Mouse (Mus musculus): Measurements from ENCODE around the gene Jmjd6. TPM values are rescaled to one million over a fixed set of nuclear protein-coding genes. Genes with fewer than 3 reads are reported as not detected.

Gene Jmjd6
- 10 to 100 TPM; 30.4 to 31.4 TPM for total RNA-seq (2021)
- long read RNA-seq, transcript Jmjd6-201 (6 exons, 1,668 nt): major isoform, 17 of 28 reads
- long read RNA-seq, partial matches to known transcripts: 6 of 28 reads
- long read RNA-seq, other reads (novel, unspliced or antisense): 4 of 28 reads

DNA sequence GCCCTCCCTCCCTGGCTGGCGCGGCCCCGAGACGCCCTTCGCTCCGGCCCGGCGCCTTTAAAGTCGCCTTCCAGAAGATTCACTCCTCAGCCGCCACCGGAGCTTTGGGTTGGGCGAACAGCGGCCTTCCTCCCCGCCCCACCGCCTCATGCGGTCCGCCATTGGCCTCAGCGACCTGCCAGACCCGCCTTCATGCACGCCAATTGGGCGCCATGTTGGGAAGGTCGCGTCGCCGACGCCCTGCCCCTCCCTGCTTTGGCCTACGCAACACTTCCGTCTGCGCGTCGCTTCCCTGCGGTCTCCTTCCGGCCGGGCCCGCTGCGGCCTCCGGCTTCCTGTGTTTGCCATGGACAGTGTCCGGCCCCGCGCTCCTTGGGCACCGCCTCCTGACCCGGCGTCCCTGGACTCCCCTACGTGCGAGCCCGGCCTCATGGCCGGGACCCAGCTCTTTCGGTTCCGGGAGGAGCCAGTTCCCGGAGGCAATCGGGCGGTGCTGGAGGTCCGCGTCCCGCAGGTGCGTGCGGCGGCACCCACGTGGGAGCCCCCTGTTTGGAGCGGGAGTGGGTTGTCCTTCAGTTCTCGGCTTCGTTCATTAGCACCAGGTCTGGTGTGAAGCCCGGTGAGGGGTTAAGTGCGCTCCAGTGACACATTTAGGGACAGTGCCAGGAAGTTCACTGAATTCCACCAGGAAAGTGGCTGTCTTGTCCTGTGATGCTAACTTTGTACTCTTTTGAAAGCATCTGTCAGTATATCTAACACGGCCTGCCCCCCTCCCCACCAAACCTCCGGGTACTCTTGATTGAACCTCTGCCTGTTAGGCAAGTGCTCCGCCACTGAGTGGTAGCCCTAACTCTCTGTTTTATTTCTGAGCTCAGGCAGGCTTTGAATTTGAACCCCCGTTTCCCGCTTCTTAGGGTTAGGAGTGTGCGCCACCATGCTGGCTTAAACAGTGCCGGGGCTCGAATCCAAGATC is at the start of gene Jmjd6, which contains the start of gene Mettl23:
Gene Jmjd6 (minus strand): TSS at position 189 of the 973 bp plus-strand sequence.
Gene Mettl23 (plus strand): TSS at position 18 of the 973 bp plus-strand sequence.
- peak; percentile 94 to 96 for DNase-seq (ENCODE audit: low spot score in 2 of 2)

DNA sequence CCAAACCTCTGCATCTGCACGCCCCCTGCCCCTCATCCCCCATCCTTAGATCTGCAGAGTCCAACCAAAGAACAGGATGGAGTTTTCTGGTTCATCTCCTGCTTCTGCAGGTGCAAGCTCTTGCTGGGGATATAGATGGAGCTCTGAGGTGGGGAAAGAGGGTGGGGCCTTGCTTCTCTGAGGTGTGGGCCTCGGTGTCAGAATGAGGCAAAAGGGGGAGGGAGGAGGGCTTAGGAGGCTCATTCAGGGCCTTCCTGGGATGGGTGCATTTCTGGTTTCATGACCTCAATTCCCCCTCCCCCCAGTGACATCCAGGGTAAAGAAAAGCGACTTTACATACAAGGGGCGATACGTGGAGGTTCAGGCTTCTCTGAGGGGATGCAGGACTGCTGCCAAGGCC is 43.9 kb upstream of the Jmjd6 start:
- DNase-seq (ENCODE audit: low spot score in 2 of 2): no peak

DNA sequence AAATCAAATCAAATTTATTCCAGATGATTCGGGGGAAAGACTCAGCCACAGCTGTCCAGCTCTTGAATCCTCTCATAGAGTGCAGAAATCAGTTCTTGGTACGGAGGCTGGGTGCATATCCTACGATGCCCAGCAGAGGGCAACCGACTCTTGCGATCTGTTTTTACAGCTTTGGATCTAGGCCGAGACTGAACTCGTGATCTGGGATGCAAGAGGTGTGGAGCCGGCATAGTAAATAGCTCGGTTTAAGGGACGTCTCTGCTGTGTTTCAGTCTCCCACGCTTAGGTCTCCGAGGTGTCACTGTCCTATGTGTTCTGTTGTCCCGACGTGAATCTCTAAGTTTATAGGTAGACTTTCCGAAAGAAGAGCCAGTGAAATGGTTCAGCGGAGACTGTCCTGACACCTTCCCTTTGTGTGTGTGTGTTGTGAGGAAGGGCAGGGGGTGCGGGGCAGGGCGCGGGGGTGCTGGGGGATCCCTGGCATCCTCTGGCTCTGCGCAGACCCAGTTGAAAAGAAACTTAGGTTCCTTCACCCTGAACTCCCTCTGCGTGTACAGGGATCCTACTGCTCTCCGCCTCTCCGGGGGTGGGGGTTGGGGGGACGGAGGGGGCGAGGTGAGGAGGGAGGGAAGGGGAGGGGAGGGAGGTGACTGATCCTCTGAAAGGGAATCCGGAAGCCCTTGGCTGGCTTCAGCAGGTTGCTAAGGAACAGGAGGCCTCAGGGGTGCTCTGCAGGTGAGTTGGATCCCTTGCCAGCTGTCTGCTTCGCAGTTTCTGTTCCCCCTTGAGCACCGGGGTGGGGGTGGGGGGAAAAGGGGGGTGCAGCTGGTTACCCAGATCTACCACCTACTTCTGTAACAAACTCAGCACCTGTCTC is 42.3 kb upstream of the Jmjd6 start:
- DNase-seq (ENCODE audit: low spot score in 2 of 2): peak; percentile 85 to 88

DNA sequence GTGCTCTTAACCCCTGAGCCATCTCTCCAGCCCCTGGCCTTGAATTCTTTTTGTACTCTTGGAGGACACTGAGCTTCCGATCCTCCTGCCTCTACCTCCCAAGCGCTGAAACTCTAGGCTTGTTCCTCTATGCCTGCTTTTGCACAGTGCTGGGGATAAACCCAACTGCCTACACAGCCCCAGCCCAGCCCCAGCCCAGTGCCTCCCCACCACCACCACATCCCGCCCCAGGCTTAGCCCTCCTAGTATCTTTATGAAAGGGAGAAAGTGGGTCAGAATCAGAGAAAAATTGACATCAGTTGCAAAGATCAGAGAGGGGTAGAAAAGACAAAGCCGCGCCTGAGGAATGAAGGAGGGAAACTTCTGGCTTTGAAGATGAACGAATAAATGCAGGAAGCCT is 40.8 kb upstream of the Jmjd6 start:
- DNase-seq (ENCODE audit: low spot score in 2 of 2): no peak

DNA sequence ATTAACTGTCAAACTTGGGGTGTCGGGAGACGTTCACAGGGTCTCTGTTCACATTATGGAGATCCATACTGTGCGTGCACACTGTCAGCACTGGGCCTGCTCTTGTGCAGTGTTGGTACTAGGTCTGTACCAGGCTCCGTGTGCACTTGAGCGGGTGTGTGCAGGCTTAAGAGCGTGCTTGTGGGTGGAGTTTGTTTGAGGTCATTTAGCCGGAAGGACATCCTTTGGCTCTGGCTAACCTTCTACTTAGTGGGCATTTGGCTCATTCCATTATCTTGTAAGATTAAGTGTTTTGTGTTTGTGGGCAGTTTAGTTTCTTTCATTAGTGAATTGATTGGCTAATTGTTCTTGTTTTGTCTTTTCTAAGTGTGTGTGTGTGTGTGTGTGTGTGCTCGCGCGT is 39.2 kb upstream of the Jmjd6 start:
- no peak for DNase-seq (ENCODE audit: low spot score in 2 of 2)

DNA sequence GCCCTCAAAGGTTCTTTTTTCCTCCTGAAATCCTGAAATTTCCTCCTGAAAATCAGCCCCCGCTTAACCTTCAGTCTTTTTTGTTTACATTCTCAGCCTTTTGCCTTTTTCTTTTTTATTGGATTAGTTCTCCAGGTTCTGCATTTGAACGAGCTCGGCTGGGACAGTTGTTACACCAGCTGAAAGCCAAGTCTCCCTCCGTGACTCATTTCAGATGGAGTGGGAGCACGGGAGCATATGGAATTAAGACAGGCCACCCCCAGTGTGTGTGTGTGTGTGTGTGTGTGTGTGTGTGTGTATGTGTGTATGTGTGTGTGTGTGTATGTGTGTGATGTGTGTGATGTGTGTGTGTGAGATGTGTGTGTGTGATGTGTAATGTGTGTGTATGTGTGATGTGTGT is 38.2 kb upstream of the Jmjd6 start:
- DNase-seq (ENCODE audit: low spot score in 2 of 2): no peak

DNA sequence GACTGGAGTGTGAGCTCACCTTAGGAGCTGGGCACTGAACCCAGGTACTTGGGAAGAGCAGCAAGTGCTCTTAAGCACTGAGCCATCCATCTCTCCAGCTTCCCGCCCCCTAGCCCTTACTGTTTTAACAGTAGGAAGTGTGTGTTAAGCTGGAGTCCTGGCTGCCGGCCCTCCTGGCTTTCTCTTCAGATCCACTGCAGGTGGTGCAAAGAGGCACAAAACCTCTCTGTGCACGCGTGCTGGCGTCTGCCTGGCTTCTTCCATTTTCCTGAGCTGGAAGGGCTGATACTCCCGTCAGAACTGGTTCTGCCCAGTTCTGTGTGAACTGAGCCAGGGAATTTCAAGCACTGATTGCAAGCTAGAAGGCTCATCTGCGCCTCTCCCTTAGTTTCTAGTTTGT is 37.6 kb upstream of the Jmjd6 start:
- DNase-seq (ENCODE audit: low spot score in 2 of 2): peak; percentile 31 to 45

DNA sequence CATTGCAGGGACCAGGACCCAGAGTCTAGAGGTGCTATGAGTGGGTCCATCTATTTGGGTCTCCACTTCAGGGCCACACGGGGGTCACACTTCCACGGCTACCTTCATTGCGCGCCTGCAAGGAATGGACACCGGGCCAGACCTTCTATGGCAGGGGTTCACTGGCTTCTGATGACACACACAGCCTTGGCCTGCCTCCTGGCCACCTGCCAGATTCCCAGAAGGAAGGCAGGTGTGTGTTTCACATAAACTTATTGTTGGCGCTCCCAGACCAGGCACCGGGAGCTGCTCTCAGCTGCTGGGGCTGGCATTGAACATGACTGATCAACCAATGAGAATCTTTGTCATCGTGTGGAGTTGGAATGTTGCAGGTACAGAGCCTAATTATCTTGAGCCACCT is 35.2 kb upstream of the Jmjd6 start:
- DNase-seq (ENCODE audit: low spot score in 2 of 2): no peak

DNA sequence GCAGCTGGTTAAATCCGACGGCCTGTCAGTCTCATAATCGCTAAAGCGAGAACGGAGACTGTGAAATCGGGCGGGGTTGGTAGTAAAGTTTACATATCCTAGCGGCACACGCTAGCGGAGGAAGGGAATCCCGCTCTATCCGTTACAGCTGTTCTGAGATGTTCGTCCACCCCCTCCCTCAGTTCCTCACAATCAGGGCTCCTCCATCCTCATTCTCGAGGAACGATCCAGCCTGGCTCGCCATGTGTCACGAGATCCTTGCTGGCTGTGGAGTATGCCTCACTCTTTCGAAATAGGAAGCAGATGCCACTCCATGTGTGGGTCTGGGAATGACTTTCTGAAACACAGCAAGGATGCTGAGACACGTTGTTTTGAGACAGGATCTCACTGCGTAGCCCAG is 30.7 kb upstream of the Jmjd6 start:
- peak; percentile 31 to 41 for DNase-seq (ENCODE audit: low spot score in 2 of 2)

DNA sequence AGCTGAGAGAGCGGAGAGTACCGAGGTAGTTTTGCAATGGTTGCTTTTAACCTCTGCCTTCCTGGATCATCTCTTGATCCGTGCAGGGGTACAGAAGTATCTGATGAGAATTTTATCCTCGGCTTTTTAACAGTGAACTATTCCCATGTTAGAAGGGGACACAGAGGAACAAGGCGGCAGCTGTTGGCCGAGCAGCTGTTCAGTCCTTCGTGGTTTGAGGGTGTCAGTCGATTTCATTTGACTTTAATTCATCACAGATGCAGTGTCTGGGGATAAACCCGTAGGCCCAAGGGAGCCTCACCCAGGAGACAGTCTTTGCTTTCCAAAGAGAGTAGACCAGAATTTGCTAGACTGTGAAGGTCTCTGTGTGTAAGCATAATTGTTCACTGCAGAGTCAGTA is 28.3 kb upstream of the Jmjd6 start:
- DNase-seq (ENCODE audit: low spot score in 2 of 2): no peak

DNA sequence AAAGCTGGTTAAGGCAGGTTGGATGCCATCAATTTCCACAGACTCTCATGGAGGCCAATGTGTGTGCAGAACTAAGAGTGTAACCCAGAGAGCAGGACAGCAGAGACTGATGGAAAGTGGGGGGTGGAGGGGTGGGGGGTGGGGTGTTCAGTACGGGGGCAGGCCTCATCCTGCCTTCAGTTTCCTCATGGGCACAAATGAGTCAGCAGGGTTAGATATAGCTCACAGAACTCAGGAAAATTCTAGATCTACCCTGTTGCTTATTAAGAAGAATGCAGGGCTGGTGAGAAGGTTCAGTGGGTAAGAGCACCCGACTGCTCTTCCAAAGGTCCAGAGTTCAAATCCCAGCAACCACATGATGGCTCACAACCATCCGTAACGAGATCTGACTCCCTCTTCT is 26.4 kb upstream of the Jmjd6 start:
- no peak for DNase-seq (ENCODE audit: low spot score in 2 of 2)

DNA sequence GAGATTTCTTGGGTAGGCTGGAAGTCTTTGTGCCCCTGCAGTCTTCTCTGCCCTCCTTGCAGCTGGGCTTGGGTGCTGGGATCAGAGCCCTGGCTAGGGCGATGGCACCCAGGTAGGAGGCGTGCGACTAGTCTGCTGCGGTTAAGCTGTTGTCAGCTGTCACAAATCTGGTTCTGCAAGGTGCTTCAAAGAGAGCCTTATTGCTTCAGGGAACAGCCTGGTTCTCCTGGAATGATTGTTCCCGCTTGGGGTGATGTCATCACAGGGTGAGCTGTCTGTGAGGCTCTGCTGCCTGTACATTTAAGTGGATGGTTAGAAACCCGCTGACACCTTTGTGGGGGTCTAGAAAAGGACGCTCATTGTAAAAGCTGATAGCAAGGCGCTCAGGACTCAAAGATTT is 26.0 kb upstream of the Jmjd6 start:
- no peak for DNase-seq (ENCODE audit: low spot score in 2 of 2)

DNA sequence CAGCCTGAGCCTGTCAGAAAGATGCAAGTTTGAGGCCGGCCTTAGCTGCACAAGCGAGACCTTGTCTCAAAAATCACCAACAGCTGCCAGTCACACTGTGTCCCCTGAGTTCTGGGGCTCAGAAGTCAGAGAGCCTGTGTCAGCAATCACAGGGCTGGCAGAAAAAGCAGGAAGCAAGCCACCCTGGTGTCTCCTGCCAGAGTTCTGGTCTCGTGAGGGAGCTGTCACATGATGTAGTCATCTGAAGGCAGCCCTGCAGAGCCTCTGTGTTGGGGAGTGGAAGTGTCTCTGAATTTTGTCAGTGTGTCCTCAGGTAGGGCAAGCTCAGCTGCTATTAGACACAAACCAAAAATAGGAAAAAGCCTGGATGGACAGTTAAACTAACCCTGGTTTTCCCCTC is 24.9 kb upstream of the Jmjd6 start:
- no peak for DNase-seq (ENCODE audit: low spot score in 2 of 2)

DNA sequence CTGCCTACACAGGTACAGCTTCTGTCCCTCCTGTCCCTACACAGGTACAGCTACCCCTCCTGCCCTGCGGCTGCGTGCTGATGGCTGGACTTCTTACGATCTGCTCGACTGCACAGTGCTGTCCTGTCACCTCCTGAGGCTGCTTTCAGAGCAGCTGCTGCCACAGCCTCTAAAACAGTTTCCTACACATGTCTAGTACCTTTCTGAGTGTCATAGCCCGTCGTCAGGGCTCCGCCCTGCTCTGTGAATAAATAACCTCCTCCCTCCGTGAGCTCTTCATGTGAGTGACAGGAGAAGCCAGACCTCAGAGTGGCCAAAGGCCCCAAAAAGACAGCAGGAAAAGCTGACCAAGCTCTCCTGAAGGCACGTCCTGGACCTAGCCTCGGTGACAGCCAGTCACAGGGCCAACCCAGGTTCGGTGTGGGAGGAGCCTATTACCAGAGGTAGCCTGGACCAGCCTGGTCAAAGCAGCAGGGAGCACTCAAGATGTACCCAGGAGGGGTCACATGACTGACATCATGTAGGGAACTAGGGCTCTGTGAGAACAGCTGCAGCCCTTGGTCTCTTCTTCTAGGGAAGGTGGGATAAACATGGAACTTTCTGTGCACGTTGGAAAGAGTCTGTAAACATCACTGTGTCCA is 22.8 kb upstream of the Jmjd6 start:
- no peak for DNase-seq (ENCODE audit: low spot score in 2 of 2)

DNA sequence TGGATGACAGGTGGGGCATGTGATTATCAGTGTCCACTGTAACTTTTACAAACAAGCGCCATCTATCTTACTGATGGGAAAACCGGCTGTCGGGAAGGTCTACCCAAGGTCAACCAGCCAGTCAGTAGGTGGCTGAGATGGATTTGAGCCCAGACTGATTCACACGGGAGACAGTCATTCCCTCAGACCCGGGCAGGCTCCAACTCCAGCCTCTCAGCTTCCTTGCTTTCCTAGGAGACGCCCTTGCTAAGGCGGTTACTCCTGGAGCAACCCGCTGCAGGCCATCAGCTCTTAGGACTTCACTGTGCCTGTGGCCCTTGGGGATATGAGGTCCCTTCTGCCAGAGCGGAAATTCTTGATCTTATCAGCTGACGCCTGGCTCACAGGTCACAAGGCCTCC is 21.2 kb upstream of the Jmjd6 start:
- no peak for DNase-seq (ENCODE audit: low spot score in 2 of 2)

DNA sequence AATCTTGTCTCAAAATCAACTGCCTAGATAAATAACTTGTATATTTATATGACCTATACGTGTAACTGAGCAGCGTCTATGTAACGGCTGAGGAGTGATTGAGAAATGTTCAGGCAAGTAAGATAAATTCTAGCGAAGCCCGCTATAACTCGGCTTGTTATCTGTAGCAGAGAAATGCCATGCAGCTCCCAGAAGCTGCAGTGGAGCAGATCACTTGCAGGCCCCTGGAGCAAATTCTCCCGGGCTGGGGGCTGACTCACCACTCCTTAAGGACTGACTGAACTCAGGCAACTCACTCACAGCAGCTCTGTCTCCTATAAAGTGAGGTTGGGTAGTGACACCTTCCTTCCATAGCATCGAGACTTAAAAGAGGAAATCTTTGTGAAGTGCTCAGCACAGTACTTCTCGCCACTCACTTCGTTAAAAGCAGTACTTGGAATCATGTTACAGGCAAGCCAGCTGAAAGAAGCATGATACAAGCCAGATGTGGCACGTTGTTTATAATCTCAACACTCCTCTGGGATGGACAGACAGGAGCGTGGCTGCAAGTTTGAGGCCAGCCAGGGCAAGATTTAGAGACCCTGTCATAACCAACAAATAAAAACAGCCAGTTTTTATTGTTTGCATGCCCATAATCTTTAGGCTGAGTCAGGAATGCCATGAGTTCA is 14.1 kb upstream of the Jmjd6 start:
- DNase-seq (ENCODE audit: low spot score in 2 of 2): no peak

DNA sequence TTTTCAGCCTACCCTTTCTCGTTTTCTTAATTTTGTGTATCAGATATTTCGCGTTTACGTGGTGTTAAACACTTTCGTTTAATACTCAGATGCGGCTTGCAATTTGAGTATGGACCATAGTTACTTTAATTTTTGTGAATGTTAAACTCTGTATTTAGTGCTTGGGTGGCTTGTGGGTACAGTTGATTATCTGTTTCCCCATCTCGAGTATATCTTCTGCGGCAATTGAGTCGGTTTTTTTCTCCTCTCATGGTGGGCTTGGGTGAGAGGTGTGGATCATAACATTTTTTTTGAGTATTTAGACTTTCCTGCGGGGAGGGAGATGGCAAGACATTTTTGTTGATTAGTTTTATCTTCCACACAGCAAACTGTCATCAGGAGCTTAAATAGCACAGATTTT is 11.0 kb upstream of the Jmjd6 start:
- no peak for DNase-seq (ENCODE audit: low spot score in 2 of 2)

DNA sequence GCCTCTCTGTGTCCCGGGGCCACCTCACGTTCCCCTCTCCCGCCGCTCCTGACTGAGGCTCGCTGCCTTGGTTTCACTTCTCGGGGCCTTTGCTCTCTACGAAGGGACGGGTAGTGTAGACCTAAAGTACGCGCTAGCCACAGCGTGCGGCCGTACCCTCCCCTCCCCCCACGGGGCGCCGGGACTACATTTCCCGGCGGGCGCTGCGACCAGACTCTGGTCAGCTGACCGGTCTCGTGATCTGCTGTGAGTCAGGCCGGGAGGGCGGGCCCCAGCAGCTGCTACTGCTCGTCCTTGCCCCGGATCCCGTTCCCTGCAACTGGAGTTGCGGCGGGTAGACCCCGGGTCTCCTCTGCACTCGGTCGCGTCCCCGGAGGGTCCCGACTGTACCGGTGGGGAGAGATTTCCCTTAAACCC is 10.3 kb upstream of the Jmjd6 start:
- peak; percentile 97 to 98 for DNase-seq (ENCODE audit: low spot score in 2 of 2)

DNA sequence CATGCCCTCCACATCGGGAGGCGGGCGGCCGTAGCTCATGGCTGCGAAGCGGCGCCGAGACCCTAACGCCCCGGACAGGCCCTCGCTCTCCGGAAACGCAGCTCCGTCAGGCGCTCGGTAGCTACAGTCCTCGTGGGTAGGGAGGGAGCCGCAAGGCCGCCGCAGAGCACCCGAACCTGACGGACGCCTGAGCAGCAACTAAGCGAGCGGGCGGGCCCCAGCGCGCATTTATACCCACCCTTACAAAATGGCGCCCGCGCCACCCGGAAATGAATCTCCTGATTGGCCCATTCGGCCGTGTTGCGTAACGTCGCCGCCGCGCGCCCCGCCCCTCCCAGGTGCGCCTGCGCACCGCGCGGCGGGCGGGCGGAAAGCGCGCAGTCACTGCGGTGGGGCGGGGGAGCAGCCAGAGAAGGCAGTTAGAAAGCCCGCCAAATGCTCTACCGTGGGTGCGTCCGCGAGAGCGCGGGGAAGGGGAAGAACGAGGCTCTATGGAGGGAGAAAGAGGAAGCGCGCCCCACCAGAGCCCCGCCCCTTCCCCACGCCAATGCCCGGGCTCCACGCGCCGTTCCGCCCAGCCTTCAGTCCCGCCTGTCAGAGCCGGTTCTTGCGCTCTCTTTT is 9.8 kb upstream of the Jmjd6 start, which contains the start of gene Srsf2:
Gene Srsf2 (minus strand): TSS at position 204 of the 621 bp plus-strand sequence.
- DNase-seq (ENCODE audit: low spot score in 2 of 2): peak; percentile 97 to 98

DNA sequence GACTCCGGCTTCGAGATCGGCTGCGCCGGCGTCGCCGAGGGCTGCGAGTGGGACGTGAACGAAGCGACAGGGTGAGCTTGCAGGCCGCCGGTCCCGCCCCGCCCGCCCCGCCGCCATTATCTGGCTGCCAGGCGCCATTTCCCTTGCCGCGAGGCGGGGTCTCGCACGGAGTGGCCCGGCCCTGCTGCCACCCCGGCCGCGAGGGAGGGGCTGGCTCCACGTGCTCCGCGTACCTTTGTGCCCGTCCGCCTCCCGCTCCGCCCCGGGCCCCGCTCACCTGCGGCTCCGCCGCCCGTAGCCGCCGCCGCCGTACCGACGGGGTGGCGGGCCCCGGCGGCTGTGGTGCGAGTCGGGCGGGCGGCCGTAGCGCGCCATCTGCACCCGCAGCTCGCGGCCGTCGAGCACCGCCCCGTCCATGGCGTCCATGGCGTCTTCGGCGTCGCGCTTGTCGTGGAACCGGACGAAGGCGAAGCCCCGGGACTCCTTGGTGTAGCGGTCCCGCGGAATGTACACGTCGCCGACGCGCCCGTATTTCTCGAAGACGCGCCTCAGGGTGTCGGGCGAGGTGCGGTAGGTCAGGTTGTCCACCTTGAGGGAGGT is 9.1 kb upstream of the Jmjd6 start, which contains the start of gene Mfsd11:
Gene Mfsd11 (plus strand): TSS at position 150 of the 600 bp plus-strand sequence.
- peak; percentile 70 to 83 for DNase-seq (ENCODE audit: low spot score in 2 of 2)

Measured in layer of hippocampus, postnatal 10 days (tissue).